Mouse (Mus musculus) ES-E14 (cell line): ENCODE measurements around the gene BC017158. TPM values are rescaled to one million over a fixed set of nuclear protein-coding genes. Genes with fewer than 3 reads are reported as not detected.

Experiments
- DNase-seq: peaks from one replicate; pipeline ENCODE4 v3.0.0-alpha.2; 2013; ENCODE audit warnings: low read depth, low spot score
- H3K27ac ChIP-seq: 2 replicates; pipeline ENCODE4 v1.5.1; 2012; ENCODE audit warnings: low read depth, mild to moderate bottlenecking, low read length, moderate library complexity, mixed read lengths; ENCODE audit not compliant: poor library complexity, insufficient read depth, severe bottlenecking
- H3K36me3 ChIP-seq: 2 replicates; pipeline ENCODE4 v1.6.1; 2012; ENCODE audit warnings: mild to moderate bottlenecking, low read length, moderate library complexity, mixed read lengths; ENCODE audit not compliant: control insufficient read depth, poor library complexity, insufficient read depth, severe bottlenecking
- H3K4me1 ChIP-seq, 2 experiments: fragments of 150-350 bp in 1 of 2; sonication (generic) in 1 of 2; 2 replicates each; pipeline ENCODE4 v1.6.1; 2012; ENCODE audit warnings: low read length in 2 of 2, mild to moderate bottlenecking in 1 of 2, mixed read lengths in 1 of 2; ENCODE audit not compliant: control insufficient read depth in 2 of 2, insufficient read depth in 2 of 2, poor library complexity in 1 of 2
- H3K4me3 ChIP-seq, 2 experiments: fragments of 150-350 bp in 1 of 2; sonication (generic) in 1 of 2; 2 replicates each; pipeline ENCODE4 v1.5.1; 2012; ENCODE audit warnings: low read length in 2 of 2, low read depth in 1 of 2, mild to moderate bottlenecking in 1 of 2, mixed read lengths in 1 of 2; ENCODE audit not compliant: insufficient read depth in 1 of 2, poor library complexity in 1 of 2, severe bottlenecking in 1 of 2
- H3K9ac ChIP-seq: 2 replicates; pipeline ENCODE4 v1.6.1; 2012; ENCODE audit warnings: low read depth, mild to moderate bottlenecking, low read length, mixed read lengths; ENCODE audit not compliant: poor library complexity, insufficient read depth, severe bottlenecking
- H3K9me3 ChIP-seq: fragments of 150-350 bp; sonication (generic); 2 replicates; pipeline ENCODE4 v1.6.1; 2012; ENCODE audit warnings: low read depth, mild to moderate bottlenecking, low read length; ENCODE audit not compliant: control insufficient read depth, insufficient read depth
- CHD2 ChIP-seq: IDR thresholded peaks from 2 replicates; pipeline ENCODE4 v1.6.1; 2014; ENCODE audit warnings: mild to moderate bottlenecking, low read depth, low read length, inconsistent platforms
- HCFC1 ChIP-seq: IDR thresholded peaks from 2 replicates; pipeline ENCODE4 v1.6.1; 2012; ENCODE audit warnings: low read length, inconsistent platforms, borderline replicate concordance; ENCODE audit not compliant: insufficient read depth
- MAFK ChIP-seq: IDR thresholded peaks from 2 replicates; pipeline ENCODE4 v1.6.1; 2014; ENCODE audit warnings: mild to moderate bottlenecking, low read depth, low read length, inconsistent platforms; ENCODE audit not compliant: insufficient read depth
- ZC3H11A ChIP-seq: IDR thresholded peaks from 2 replicates; pipeline ENCODE4 v1.6.1; 2012; ENCODE audit warnings: low read depth, mild to moderate bottlenecking, inconsistent platforms, low read length, borderline replicate concordance
- ZNF384 ChIP-seq: IDR thresholded peaks from 2 replicates; pipeline ENCODE4 v1.6.1; 2012; ENCODE audit warnings: low read depth, low read length, inconsistent platforms
- in situ Hi-C, 2 experiments: fragments of 600-800 bp; cut with MboI; formaldehyde crosslinking; loops; one replicate each; pipeline ENCODE4 v1.15.1; 2025; ENCODE audit warnings: low sequenced_read_pairs in 2 of 2, inconsistent platforms in 1 of 2; ENCODE audit not compliant: unreplicated experiment in 2 of 2
- total RNA-seq: library from RNA; depleted of rRNA; stranded (reverse); fragments of 300-350 nt; gene quantifications from 2 replicates; pipeline ENCODE4 v1.2.3, GENCODE M21; 2012

BC017158 gene
- total RNA-seq, 1 experiment: 18.6 TPM

GRCm38 (mm10) chr7:128298481-128299342 is 742 bp upstream of the BC017158 start:
- Histone ChIP-seq H3K4me3 (0 out of 4 replicates have a peak overlapping the region, but pooled peaks of 1 of the 2 experiments have one; percentile 79), H3K9ac (no peak overlapping the region), H3K9me3 (no peaks in the 10 kb centered on the region), H3K27ac (no peak overlapping the region), H3K36me3 (no peaks in the 10 kb centered on the region), H3K4me1 (peaks cover 0 to 5% of the 10 kb centered on the region in 2 experiments; a peak in 2 of 4 replicates)
- no peak for DNase-seq
- in situ Hi-C loops: no loop called here
- TF ChIP-seq HCFC1 (no peak), ZNF384 (no peak), ZC3H11A (no peak), MAFK (no peak), CHD2 (no peak)

- Histone ChIP-seq H3K4me3 (peak overlapping the region; percentile 79 to 82), H3K9ac (peak overlapping the region; percentile 78), H3K4me1 (peaks cover 0 to 5% of the 10 kb centered on the region in 2 experiments; a peak in 2 of 4 replicates), H3K36me3 (no peaks in the 10 kb centered on the region), H3K27ac (no peak overlapping the region), H3K9me3 (no peaks in the 10 kb centered on the region)
- no peak for DNase-seq
- no peak for TF ChIP-seq ZC3H11A
- no peak for TF ChIP-seq MAFK
- no peak for TF ChIP-seq ZNF384
- no peak for TF ChIP-seq HCFC1
- no peak for TF ChIP-seq CHD2
- in situ Hi-C loops: no loop called here
Measured at GRCm38 (mm10) chr7:128297291-128297616, 716 bp downstream of the BC017158 start.

- Histone ChIP-seq H3K4me3 (peak overlapping the region in 1 of 2 experiments; percentile 82; a peak in 1 of 4 replicates), H3K4me1 (peaks cover 0 to 5% of the 10 kb centered on the region in 2 experiments; a peak in 2 of 4 replicates), H3K9me3 (no peaks in the 10 kb centered on the region), H3K27ac (no peak overlapping the region), H3K36me3 (no peaks in the 10 kb centered on the region), H3K9ac (no peak overlapping the region)
- in situ Hi-C loops: no loop called here
- TF ChIP-seq ZNF384 (no peak), HCFC1 (no peak), CHD2 (no peak), MAFK (no peak), ZC3H11A (no peak)
- no peak for DNase-seq
Measured at GRCm38 (mm10) chr7:128296514-128296913, 1.5 kb downstream of the BC017158 start.

- peaks cover 0 to 5% of the 10 kb centered on the region in 2 experiments; a peak in 2 of 4 replicates for H3K4me1 ChIP-seq
- H3K9ac ChIP-seq: no peak overlapping the region
- DNase-seq: no peak
- TF ChIP-seq ZC3H11A (no peak), ZNF384 (no peak), MAFK (no peak), HCFC1 (no peak), CHD2 (no peak)
- H3K36me3 ChIP-seq: no peaks in the 10 kb centered on the region
- H3K4me3 ChIP-seq: no peak overlapping the region
- in situ Hi-C loops: no loop called here
- no peak overlapping the region for H3K27ac ChIP-seq
- no peaks in the 10 kb centered on the region for H3K9me3 ChIP-seq
Measured at GRCm38 (mm10) chr7:128294785-128295184, 3.2 kb downstream of the BC017158 start.
